Mouse (Mus musculus) gastrocnemius, adult 18-20 months (tissue): ENCODE data around the gene Csnk2a2. TPM values are rescaled to one million over a fixed set of nuclear protein-coding genes. Genes with fewer than 3 reads are reported as not detected.

Source experiments
- DNase-seq: peaks from one replicate; pipeline ENCODE4 v3.0.0; 2021; ENCODE audit warnings: low spot score
- total RNA-seq, 2 experiments: library from RNA; stranded (reverse); gene quantifications; 2 replicates each; pipeline ENCODE4 v1.2.3; 2021

Csnk2a2 gene
- total RNA-seq, 2 experiments from 2014 or later: 24.2 to 24.7 TPM

- no peak for DNase-seq
Observed at GRCm38 (mm10) chr8:95426781-95427281, 63.0 kb downstream of the Csnk2a2 start.

GRCm38 (mm10) chr8:95424682-95425081 is 65.2 kb downstream of the Csnk2a2 start:
- no peak for DNase-seq

- DNase-seq: no peak
Observed at GRCm38 (mm10) chr8:95422193-95422810, 67.5 kb downstream of the Csnk2a2 start.

GRCm38 (mm10) chr8:95411309-95411972 is 78.4 kb downstream of the Csnk2a2 start:
- DNase-seq: no peak

- DNase-seq: no peak
Observed at GRCm38 (mm10) chr8:95409518-95409917, 80.3 kb downstream of the Csnk2a2 start.

- no peak for DNase-seq
Observed at GRCm38 (mm10) chr8:95401091-95401490, 88.7 kb downstream of the Csnk2a2 start.

GRCm38 (mm10) chr8:95399131-95399530 is 90.7 kb downstream of the Csnk2a2 start:
- no peak for DNase-seq

GRCm38 (mm10) chr8:95397201-95397600 is 92.6 kb downstream of the Csnk2a2 start:
- DNase-seq: no peak

GRCm38 (mm10) chr8:95396752-95397151 is 93.1 kb downstream of the Csnk2a2 start:
- DNase-seq: no peak

Other genes starting within 250 kb of the Csnk2a2 start
- under 1 TPM; 0.05 to 0.07 TPM for gene Cngb1, start 183.5 kb downstream of the Csnk2a2 start, total RNA-seq
- not detected for gene Tepp, start 179.5 kb downstream of the Csnk2a2 start, total RNA-seq
- 1 to 10 TPM; 2.8 to 3.2 TPM for gene Zfp319, start 158.1 kb downstream of the Csnk2a2 start, total RNA-seq
- gene Usb1, start 157.8 kb downstream of the Csnk2a2 start, total RNA-seq: 1 to 10 TPM; 4.8 to 5.7 TPM
- gene Mmp15, start 137.8 kb downstream of the Csnk2a2 start, total RNA-seq: 10 to 100 TPM; 16.8 to 17.8 TPM
- 1 to 10 TPM; 6.0 to 6.5 TPM for gene Cfap20, start 55.2 kb downstream of the Csnk2a2 start, total RNA-seq
- gene Ccdc113, start 44.0 kb upstream of the Csnk2a2 start, total RNA-seq: not detected
- not detected for gene Prss54, start 86.3 kb upstream of the Csnk2a2 start, total RNA-seq
- under 1 TPM; 0.38 to 0.66 TPM for gene Gins3, start 143.4 kb upstream of the Csnk2a2 start, total RNA-seq
- gene Ndrg4, start 186.9 kb upstream of the Csnk2a2 start, total RNA-seq: 1 to 10 TPM; 3.8 to 6.2 TPM
- gene Setd6, start 225.8 kb upstream of the Csnk2a2 start, total RNA-seq: 10 to 100 TPM; 13.5 to 15.6 TPM